Mouse (Mus musculus) cerebellum, adult 9-10 months (tissue): ENCODE results near the gene Bcorl1.
"Not testable (repeated sequence)": the region's sequence is repeated elsewhere in the genome, so short reads cannot be mapped to it uniquely, and the experiment has no call there.

Experiments
- DNase-seq: peaks from one replicate; pipeline ENCODE4 v3.0.0; 2022

The Bcorl1 gene

GRCm38 (mm10) chrX:48399994-48400393 lies 58.8 kb downstream of the Bcorl1 start:
- no peak for DNase-seq

- no peak for DNase-seq
Observed at GRCm38 (mm10) chrX:48405141-48405540, 64.0 kb downstream of the Bcorl1 start.

GRCm38 (mm10) chrX:48409611-48410387 lies 68.6 kb downstream of the Bcorl1 start:
- peak; percentile 82 for DNase-seq

GRCm38 (mm10) chrX:48410388-48410776 lies 69.2 kb downstream of the Bcorl1 start:
- no peak for DNase-seq

GRCm38 (mm10) chrX:48412629-48413028 lies 71.5 kb downstream of the Bcorl1 start:
- DNase-seq: no peak

GRCm38 (mm10) chrX:48414291-48414690 lies 73.1 kb downstream of the Bcorl1 start:
- no peak for DNase-seq

- DNase-seq: no peak
Observed at GRCm38 (mm10) chrX:48418417-48418816, 77.3 kb downstream of the Bcorl1 start.

GRCm38 (mm10) chrX:48422986-48423385 lies 81.8 kb downstream of the Bcorl1 start:
- peak; percentile 68 for DNase-seq

GRCm38 (mm10) chrX:48423671-48424070 lies 82.5 kb downstream of the Bcorl1 start:
- DNase-seq: no peak

- no peak for DNase-seq
Observed at GRCm38 (mm10) chrX:48424583-48424982, 83.4 kb downstream of the Bcorl1 start.

GRCm38 (mm10) chrX:48425280-48425679 lies 84.1 kb downstream of the Bcorl1 start:
- no peak for DNase-seq

- DNase-seq: no peak
Observed at GRCm38 (mm10) chrX:48428241-48428640, 87.1 kb downstream of the Bcorl1 start.

- DNase-seq: no peak
Observed at GRCm38 (mm10) chrX:48428642-48429041, 87.5 kb downstream of the Bcorl1 start.

GRCm38 (mm10) chrX:48429100-48429499 lies 87.9 kb downstream of the Bcorl1 start:
- no peak for DNase-seq

- no peak for DNase-seq
Observed at GRCm38 (mm10) chrX:48429538-48429937, 88.4 kb downstream of the Bcorl1 start.

GRCm38 (mm10) chrX:48432599-48433526 lies 91.7 kb downstream of the Bcorl1 start:
- DNase-seq: no peak

- DNase-seq: no peak
Observed at GRCm38 (mm10) chrX:48433527-48433899, 92.4 kb downstream of the Bcorl1 start.

- no peak for DNase-seq
Observed at GRCm38 (mm10) chrX:48434251-48434650, 93.1 kb downstream of the Bcorl1 start.

GRCm38 (mm10) chrX:48435477-48435900 lies 94.3 kb downstream of the Bcorl1 start:
- DNase-seq: no peak

GRCm38 (mm10) chrX:48436082-48436481 lies 94.9 kb downstream of the Bcorl1 start:
- DNase-seq: not testable (repeated sequence)

- no peak for DNase-seq
Observed at GRCm38 (mm10) chrX:48439036-48439435, 97.9 kb downstream of the Bcorl1 start.

- DNase-seq: no peak
Observed at GRCm38 (mm10) chrX:48441548-48441947, 100.4 kb downstream of the Bcorl1 start.

- DNase-seq: no peak
Observed at GRCm38 (mm10) chrX:48441954-48442353, 100.8 kb downstream of the Bcorl1 start.

- no peak for DNase-seq
Observed at GRCm38 (mm10) chrX:48444677-48445076, 103.5 kb downstream of the Bcorl1 start.
